Mouse (Mus musculus): ENCODE data around the gene Pde4d. TPM values are rescaled to one million over a fixed set of nuclear protein-coding genes. Genes with fewer than 3 reads are reported as not detected.

The Pde4d gene
- total and polyA plus RNA-seq, 3 experiments: 18.5 to 18.8 TPM; not detected in 1

DNA sequence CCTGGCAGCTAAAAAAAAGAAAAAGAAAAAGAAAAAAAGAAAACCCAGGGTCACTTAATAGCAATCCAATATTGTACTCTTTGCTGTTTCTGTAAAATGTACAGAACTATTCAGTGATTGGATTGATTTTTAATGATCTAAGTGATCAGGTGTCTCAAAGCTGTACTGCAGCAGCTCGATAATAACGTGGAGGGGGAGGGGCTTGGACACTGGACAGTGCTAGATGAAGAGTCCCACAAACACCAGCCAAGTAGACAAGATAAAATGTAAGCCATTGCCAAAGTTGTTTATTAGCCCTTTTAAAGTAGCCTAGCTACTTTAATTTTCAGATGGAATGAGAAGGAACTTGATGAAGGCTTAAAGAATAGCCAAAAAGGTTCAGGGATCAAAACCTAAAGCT lies 975.2 kb downstream of the Pde4d start:
- H3K9me3 ChIP-seq (replicated peaks; ENCODE audit: insufficient read depth, low read length): no peaks in the 10 kb centered on the region
- no peak for DNase-seq (ENCODE audit: low read depth, low spot score)
- no peak overlapping the region for H3K9ac ChIP-seq (ENCODE audit: control insufficient read depth, low read depth, low read length, poor library complexity, severe bottlenecking)
- no peak overlapping the region for H3K4me3 ChIP-seq (ENCODE audit: control insufficient read depth in 1 of 2, insufficient read depth in 1 of 2, low read depth in 2 of 2, low read length in 2 of 2)
- no peaks in the 10 kb centered on the region; a peak in 1 of 4 replicates for H3K27me3 ChIP-seq (ENCODE audit: control insufficient read depth in 1 of 2, insufficient read depth in 2 of 2, low read length in 2 of 2)
- no peak overlapping the region for H3K27ac ChIP-seq (ENCODE audit: control insufficient read depth, low read depth, low read length)
- no peak for TF ChIP-seq MYC (IDR thresholded peaks at IDR 0.05; ENCODE audit: low read depth, low read length)
- TF ChIP-seq ZKSCAN1 (IDR thresholded peaks at IDR 0.05; ENCODE audit: low read depth, low read length): no peak
- TF ChIP-seq SMC3 (IDR thresholded peaks at IDR 0.05; ENCODE audit: low read depth, low read length): no peak
- TF ChIP-seq MAX (IDR thresholded peaks at IDR 0.05; ENCODE audit: low read length): no peak
- no peak for TF ChIP-seq BHLHE40 (IDR thresholded peaks at IDR 0.05; ENCODE audit: borderline replicate concordance, low read depth, low read length)
- TF ChIP-seq TBP (IDR thresholded peaks at IDR 0.05; ENCODE audit: low read depth, low read length): no peak
- TF ChIP-seq E2F4 (IDR thresholded peaks at IDR 0.05; ENCODE audit: borderline replicate concordance, low read depth, low read length): no peak
- no peak for TF ChIP-seq MAFK (IDR thresholded peaks at IDR 0.05; ENCODE audit: borderline replicate concordance, low read depth, low read length)
- TF ChIP-seq POLR2AphosphoS2 (IDR thresholded peaks at IDR 0.05; ENCODE audit: low read length): no peak
- no peak for TF ChIP-seq GATA1 (IDR thresholded peaks at IDR 0.05; ENCODE audit: low read depth, low read length)
- TF ChIP-seq GABPA (IDR thresholded peaks at IDR 0.05; ENCODE audit: low read depth, low read length): no peak
- TF ChIP-seq ZC3H11A (IDR thresholded peaks at IDR 0.05; ENCODE audit: low read depth, low read length): no peak
- TF ChIP-seq CHD2 (IDR thresholded peaks at IDR 0.05; ENCODE audit: low read length): no peak
- no peak for TF ChIP-seq ZNF384 (IDR thresholded peaks at IDR 0.05; ENCODE audit: low read depth, low read length)
- TF ChIP-seq MAZ (IDR thresholded peaks at IDR 0.05; ENCODE audit: low read depth, low read length): no peak
- H3K36me3 ChIP-seq (ENCODE audit: control insufficient read depth in 1 of 2, insufficient read depth in 2 of 2, low read length in 2 of 2): no peaks in the 10 kb centered on the region
- no peaks in the 10 kb centered on the region for H3K4me1 ChIP-seq (ENCODE audit: control insufficient read depth in 1 of 2, insufficient read depth in 2 of 2, low read length in 2 of 2)
- H3K79me2 ChIP-seq (ENCODE audit: control insufficient read depth, insufficient read depth, low read length, poor library complexity): no peaks in the 10 kb centered on the region

- Histone ChIP-seq H3K36me3 (ENCODE audit: control insufficient read depth in 1 of 2, insufficient read depth in 2 of 2, low read length in 2 of 2) (no peaks in the 10 kb centered on the region), H3K4me1 (ENCODE audit: control insufficient read depth in 1 of 2, insufficient read depth in 2 of 2, low read length in 2 of 2) (no peaks in the 10 kb centered on the region), H3K27ac (ENCODE audit: control insufficient read depth, low read depth, low read length) (no peak overlapping the region), H3K9me3 (replicated peaks; ENCODE audit: insufficient read depth, low read length) (no peaks in the 10 kb centered on the region), H3K9ac (ENCODE audit: control insufficient read depth, low read depth, low read length, poor library complexity, severe bottlenecking) (no peak overlapping the region), H3K4me3 (ENCODE audit: control insufficient read depth in 1 of 2, insufficient read depth in 1 of 2, low read depth in 2 of 2, low read length in 2 of 2) (no peak overlapping the region), H3K27me3 (ENCODE audit: control insufficient read depth in 1 of 2, insufficient read depth in 2 of 2, low read length in 2 of 2) (no peaks in the 10 kb centered on the region; a peak in 2 of 4 replicates), H3K79me2 (ENCODE audit: control insufficient read depth, insufficient read depth, low read length, poor library complexity) (no peaks in the 10 kb centered on the region)
- no peak for DNase-seq (ENCODE audit: low read depth, low spot score)
- TF ChIP-seq ZNF384 (IDR thresholded peaks at IDR 0.05; ENCODE audit: low read depth, low read length) (no peak), SIN3A (IDR thresholded peaks at IDR 0.05; ENCODE audit: low read length) (no peak), HCFC1 (IDR thresholded peaks at IDR 0.05; ENCODE audit: low read depth, low read length) (no peak)
Measured at GRCm38 (mm10) chr13:109425548-109425947, 975.8 kb downstream of the Pde4d start.

Measured in MEL (cell line).